Mouse (Mus musculus) midbrain, embryonic 12.5 days (tissue): ENCODE measurements around the gene Mthfd1l. TPM values are rescaled to one million over a fixed set of nuclear protein-coding genes. Genes with fewer than 3 reads are reported as not detected.

Experiments
- ATAC-seq: fragments of 200-750 bp; cut with Nextera tagmentation; 2 replicates; pipeline ENCODE4 v1.8.0; 2017; ENCODE audit warnings: low read depth, moderate TSS enrichment, moderate library complexity; ENCODE audit not compliant: low FRiP score
- H3K27ac ChIP-seq: fragments of 300-500 bp; sonication (generic); replicated peaks from 2 replicates; pipeline ENCODE4 v1.5.1; 2016; ENCODE audit warnings: mild to moderate bottlenecking
- H3K27me3 ChIP-seq: fragments of 300-500 bp; sonication (generic); 2 replicates; pipeline ENCODE4 v1.6.1; 2016; ENCODE audit warnings: mild to moderate bottlenecking
- H3K36me3 ChIP-seq: fragments of 300-500 bp; sonication (generic); 2 replicates; pipeline ENCODE4 v1.6.1; 2016
- H3K4me1 ChIP-seq: fragments of 300-500 bp; sonication (generic); 2 replicates; pipeline ENCODE4 v1.6.1; 2016
- H3K4me2 ChIP-seq: fragments of 300-500 bp; sonication (generic); replicated peaks from 2 replicates; pipeline ENCODE4 v1.6.1; 2016; ENCODE audit warnings: mild to moderate bottlenecking, moderate library complexity
- H3K4me3 ChIP-seq: fragments of 300-500 bp; sonication (generic); 2 replicates; pipeline ENCODE4 v1.5.1; 2016; ENCODE audit warnings: mild to moderate bottlenecking
- H3K9ac ChIP-seq: fragments of 300-500 bp; sonication (generic); replicated peaks from 2 replicates; pipeline ENCODE4 v1.6.1; 2016; ENCODE audit warnings: mild to moderate bottlenecking, moderate library complexity
- H3K9me3 ChIP-seq: fragments of 300-500 bp; sonication (generic); 2 replicates; pipeline ENCODE4 v1.6.1; 2016; ENCODE audit warnings: mild to moderate bottlenecking
- whole genome bisulfite sequencing: fragments of 180-500 bp; shearing (Covaris S2); methylation state at CpG from one replicate; pipeline ENCODE4 v1.1.7; 2016; 5-methylcytosine and 5-hydroxymethylcytosine counted together
- polyA plus RNA-seq: library from polyadenylated mRNA; unstranded; fragments of >200 nt; fragmentation: Nextera tagmentation; extraction: Ambion mirVana; gene quantifications from 2 replicates; pipeline ENCODE4 v1.2.1, GENCODE M21; 2016

Mthfd1l gene
- polyA plus RNA-seq, 1 experiment from 2014 or later, result 11.7 TPM

DNA sequence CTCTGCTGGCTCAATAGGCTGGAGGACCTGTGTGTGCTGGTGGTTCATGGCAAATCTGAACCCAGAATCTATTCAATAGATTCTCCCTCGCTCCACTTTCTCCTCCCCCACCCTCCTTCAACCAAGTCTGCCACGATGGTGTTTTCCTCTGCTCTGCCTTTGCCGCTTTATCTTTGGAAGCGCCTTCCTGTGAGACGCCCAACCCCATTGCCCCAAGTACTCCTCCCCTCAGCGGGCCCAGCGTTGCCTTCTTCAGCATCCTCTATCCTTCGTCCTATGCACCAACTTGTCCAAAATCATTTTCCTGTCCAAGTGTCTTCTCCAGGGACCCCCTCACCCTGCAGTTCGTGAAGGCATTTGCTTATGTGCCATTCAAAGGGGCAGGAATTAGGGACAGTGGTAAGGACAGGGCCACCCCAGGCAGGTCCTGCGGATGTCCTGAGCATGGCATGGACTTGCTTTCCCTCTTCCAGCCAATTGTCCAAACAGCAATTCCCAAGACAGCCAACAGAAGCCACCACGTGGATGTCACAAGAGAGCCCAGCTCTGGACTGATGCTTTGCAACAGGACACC lies 157.2 kb downstream of the Mthfd1l start:
- Histone ChIP-seq H3K9ac (no peak overlapping the region), H3K4me3 (no peak overlapping the region), H3K27me3 (no peaks in the 10 kb centered on the region), H3K4me2 (no peak overlapping the region), H3K27ac (no peak overlapping the region), H3K9me3 (no peaks in the 10 kb centered on the region), H3K4me1 (peaks cover 3% of the 10 kb centered on the region; the same call in 1 of the 2 replicates), H3K36me3 (no peaks in the 10 kb centered on the region)
- WGBS, result 86% methylated on average over 11 of the region's 11 CpGs
- ATAC-seq, result no peak

DNA sequence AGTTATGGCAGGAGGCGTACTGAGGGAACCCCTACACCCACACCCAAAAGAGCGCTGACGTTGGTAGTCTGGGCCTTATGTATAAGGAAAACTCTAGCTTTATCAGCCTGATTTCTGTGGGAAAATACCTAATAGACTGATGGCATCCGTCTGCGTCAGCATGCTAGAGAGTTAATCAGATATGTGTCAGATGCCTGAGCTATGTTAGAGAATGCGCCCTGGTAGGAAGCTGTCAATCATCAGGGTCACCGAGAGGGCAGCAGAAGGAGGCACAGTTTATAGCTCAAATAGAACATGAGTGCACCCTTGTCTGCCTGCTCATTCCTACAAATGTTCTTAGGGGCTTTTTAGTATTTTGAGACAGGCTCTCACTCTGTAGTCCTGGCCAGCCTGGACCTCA lies 159.8 kb downstream of the Mthfd1l start:
- Histone ChIP-seq H3K4me2 (no peak overlapping the region), H3K9me3 (no peaks in the 10 kb centered on the region), H3K9ac (no peak overlapping the region), H3K4me3 (no peak overlapping the region), H3K27ac (no peak overlapping the region), H3K36me3 (no peaks in the 10 kb centered on the region), H3K4me1 (no peaks in the 10 kb centered on the region), H3K27me3 (no peaks in the 10 kb centered on the region)
- no peak for ATAC-seq
- WGBS, result 82% methylated on average over 7 of the region's 7 CpGs

DNA sequence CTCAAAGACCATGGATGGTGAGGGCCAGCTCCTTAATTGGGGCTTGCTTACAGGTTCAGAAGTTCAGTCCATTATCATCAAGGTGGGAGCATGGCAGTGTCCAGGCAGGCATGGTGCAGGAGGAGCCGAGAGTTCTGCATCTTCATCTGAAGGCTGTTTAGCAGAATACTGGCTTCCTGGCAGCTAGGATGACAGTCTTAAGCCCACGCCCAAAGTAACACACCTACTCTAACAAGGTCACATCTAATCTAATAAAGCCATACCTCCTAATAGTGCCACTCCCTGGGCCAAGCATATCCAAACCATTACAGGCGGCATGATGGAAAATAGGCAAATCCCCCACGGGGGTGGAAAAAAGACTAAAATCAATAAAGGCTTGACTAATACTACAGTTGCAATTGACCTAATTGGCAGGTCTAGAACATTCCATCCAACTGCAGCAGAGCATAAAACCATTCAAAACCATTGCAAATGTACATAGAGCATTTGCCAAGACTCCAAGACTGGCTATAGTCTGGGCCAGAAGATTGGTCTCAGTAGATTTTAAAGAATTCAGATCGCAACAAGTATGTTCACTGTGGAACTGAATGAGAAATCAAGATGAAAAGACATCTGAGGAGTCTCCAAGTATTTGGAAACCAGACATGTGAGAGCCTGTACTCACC lies 162.3 kb downstream of the Mthfd1l start:
- WGBS, result 95% methylated on average over 5 of the region's 5 CpGs
- Histone ChIP-seq H3K9me3 (no peaks in the 10 kb centered on the region), H3K36me3 (no peaks in the 10 kb centered on the region), H3K27me3 (no peaks in the 10 kb centered on the region), H3K27ac (no peak overlapping the region), H3K4me3 (no peak overlapping the region), H3K4me1 (no peaks in the 10 kb centered on the region), H3K4me2 (no peak overlapping the region), H3K9ac (no peak overlapping the region)
- no peak for ATAC-seq

DNA sequence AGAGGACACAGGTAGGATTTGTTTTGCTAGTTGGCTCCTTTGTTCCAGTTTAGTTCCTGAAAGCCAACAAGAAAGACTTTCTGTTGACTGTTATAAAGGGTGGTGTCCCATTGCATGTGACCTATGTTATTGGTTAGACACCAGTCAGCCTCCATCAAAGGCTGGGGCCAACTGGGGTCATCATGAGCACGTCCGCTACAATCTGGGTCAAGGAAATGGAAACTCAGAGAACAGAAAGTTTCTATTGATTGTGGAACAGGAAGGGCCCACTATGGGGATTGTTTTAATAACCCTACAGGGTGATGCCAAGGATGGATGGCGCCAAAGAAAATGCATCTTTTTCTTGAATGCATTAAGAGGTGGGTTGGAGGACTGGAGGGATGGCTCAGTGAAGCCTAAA lies 166.6 kb downstream of the Mthfd1l start:
- Histone ChIP-seq H3K36me3 (no peaks in the 10 kb centered on the region), H3K27ac (no peak overlapping the region), H3K4me1 (0 out of 2 replicates have a peak, but pooled peaks cover 3% of the 10 kb centered on the region), H3K4me3 (no peak overlapping the region), H3K27me3 (no peaks in the 10 kb centered on the region), H3K9me3 (no peaks in the 10 kb centered on the region), H3K4me2 (no peak overlapping the region), H3K9ac (no peak overlapping the region)
- no peak for ATAC-seq
- 88% methylated on average over 3 of the region's 3 CpGs for WGBS

DNA sequence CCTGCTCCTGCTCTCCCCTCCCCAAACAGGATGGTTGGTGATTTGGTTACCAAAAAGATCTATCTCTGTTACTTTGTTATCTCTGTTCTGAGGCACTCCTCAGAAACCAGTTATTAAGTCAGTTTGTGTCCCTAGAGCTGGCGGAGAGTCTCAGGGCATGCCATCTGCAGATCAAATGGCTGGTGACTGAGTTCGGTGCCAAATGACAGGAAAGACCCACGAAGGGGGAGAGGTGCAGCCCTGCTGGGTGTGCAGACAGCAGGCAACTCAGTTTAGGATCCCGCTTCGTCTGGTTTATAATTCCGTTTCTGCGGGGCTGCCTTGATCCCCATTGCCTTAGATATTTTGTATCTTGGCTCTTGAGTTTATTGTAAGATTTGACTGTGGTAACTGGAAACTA lies 168.8 kb downstream of the Mthfd1l start:
- Histone ChIP-seq H3K9ac (no peak overlapping the region), H3K4me2 (no peak overlapping the region), H3K4me3 (no peak overlapping the region), H3K27me3 (no peaks in the 10 kb centered on the region), H3K4me1 (0 out of 2 replicates have a peak, but pooled peaks cover 3% of the 10 kb centered on the region), H3K27ac (no peak overlapping the region), H3K36me3 (no peaks in the 10 kb centered on the region), H3K9me3 (no peaks in the 10 kb centered on the region)
- ATAC-seq, result no peak
- WGBS, result 70% methylated on average over 7 of the region's 7 CpGs

DNA sequence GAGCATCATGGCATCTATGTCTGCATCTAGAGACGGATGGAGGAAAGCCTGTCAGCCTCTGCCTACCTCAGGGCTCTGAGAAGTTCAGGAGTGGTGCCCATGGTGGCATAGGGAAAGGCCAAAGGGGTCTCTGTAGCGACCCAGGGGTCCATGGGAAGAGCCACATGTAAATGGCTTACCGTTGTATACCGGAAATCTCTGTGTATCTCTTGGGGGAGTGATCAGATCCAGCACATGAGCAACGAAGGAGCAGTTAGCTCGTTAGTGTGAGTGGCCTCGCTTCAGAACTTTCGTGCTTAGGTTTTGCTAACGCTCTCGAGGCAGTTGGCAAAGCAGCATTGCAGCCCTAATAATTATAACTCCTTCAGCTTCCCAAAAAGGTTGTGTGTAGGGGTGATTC lies 169.9 kb downstream of the Mthfd1l start:
- no peak overlapping the region for H3K4me3 ChIP-seq
- 76% methylated on average over 10 of the region's 10 CpGs for WGBS
- H3K27ac ChIP-seq, result no peak overlapping the region
- H3K9me3 ChIP-seq, result no peaks in the 10 kb centered on the region
- ATAC-seq, result no peak
- no peak overlapping the region for H3K9ac ChIP-seq
- 0 out of 2 replicates have a peak, but pooled peaks cover 3% of the 10 kb centered on the region for H3K4me1 ChIP-seq
- no peaks in the 10 kb centered on the region for H3K27me3 ChIP-seq
- H3K36me3 ChIP-seq, result no peaks in the 10 kb centered on the region
- H3K4me2 ChIP-seq, result no peak overlapping the region

DNA sequence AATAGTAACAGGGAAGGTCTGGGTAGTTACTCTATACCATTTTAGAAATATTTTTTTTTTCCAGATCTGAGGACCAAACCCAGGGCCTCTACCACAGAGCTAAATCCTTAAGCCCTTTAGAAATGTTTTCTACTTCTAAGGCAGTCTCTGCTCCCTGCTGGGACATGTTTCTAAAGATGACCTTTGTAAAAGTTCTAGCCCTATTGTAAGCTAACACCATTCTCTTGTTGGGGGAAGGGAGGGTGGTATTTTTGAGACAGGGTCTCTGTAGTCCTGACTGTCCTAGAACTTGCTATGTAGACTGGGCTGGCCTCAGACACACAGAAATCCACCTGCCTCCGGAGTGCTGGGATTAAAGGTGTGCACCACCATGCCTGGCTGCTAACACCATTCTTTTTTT lies 170.5 kb downstream of the Mthfd1l start:
- H3K27me3 ChIP-seq, result no peaks in the 10 kb centered on the region
- 0 out of 2 replicates have a peak, but pooled peaks cover 3% of the 10 kb centered on the region for H3K4me1 ChIP-seq
- H3K36me3 ChIP-seq, result no peaks in the 10 kb centered on the region
- no peak overlapping the region for H3K9ac ChIP-seq
- no peak overlapping the region for H3K4me2 ChIP-seq
- H3K4me3 ChIP-seq, result no peak overlapping the region
- ATAC-seq, result no peak
- H3K27ac ChIP-seq, result no peak overlapping the region
- H3K9me3 ChIP-seq, result no peaks in the 10 kb centered on the region
- WGBS, result 57% methylated on average over 1 of the region's 1 CpGs

DNA sequence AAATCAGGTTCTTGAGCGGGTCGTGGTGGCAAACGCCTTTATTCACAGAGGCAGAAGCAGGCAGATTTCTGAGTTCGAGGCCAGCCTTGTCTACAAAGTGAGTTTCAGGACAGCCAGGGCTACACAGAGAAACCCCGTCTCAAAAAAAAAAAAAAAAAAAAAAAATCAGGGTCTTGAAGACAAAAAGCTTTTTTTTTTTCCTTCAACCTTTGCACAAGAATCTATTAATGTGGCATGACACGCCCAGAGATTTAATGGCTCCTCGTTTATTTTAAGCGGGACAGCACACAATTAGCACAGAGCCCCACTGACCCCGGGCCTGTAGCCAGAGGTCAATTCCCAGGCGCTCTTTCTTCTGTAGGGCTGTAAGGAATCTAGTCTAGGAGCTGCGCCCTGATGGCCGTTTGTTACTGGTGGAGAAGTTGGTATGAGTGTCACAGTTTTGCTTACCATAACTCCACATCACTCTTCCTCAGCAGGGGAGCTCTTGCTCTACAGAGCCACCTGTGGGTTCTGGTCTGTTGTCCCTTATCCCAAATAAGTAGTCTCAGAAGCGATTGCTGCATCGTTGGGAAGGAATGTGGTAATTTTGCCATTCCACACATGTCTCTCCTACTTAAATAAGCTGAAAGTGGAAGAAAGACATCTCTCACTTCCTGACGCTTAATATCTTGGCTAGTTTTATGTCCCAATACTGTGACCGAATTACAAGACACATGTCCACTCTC lies 172.3 kb downstream of the Mthfd1l start:
- Histone ChIP-seq H3K9me3 (no peaks in the 10 kb centered on the region), H3K4me3 (no peak overlapping the region), H3K27ac (no peak overlapping the region), H3K9ac (no peak overlapping the region), H3K36me3 (no peaks in the 10 kb centered on the region), H3K27me3 (no peaks in the 10 kb centered on the region), H3K4me1 (0 out of 2 replicates have a peak, but pooled peaks cover 3% of the 10 kb centered on the region), H3K4me2 (no peak overlapping the region)
- 76% methylated on average over 16 of the region's 16 CpGs for WGBS
- no peak for ATAC-seq

DNA sequence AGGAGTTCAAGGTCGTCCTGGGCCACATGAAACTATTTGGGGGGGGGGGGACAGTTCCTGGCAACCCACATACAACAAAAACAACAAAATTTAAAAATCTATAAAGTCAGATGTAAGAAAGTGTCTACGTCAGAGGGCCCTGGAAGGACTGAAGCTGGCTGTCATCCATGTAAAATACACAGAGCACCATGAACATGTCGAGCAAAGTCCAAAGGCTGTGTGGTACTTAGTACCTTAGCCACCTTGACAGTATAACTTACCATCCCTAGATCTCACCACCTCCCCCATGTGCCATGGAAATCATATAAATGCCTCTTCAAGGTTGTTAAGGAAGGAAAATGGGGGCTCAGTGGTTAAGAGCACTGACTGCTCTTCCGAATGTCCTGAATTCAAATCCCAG lies 174.0 kb downstream of the Mthfd1l start:
- Histone ChIP-seq H3K4me1 (0 out of 2 replicates have a peak, but pooled peaks cover 3% of the 10 kb centered on the region), H3K4me2 (no peak overlapping the region), H3K27me3 (no peaks in the 10 kb centered on the region), H3K9ac (no peak overlapping the region), H3K4me3 (no peak overlapping the region), H3K9me3 (no peaks in the 10 kb centered on the region), H3K27ac (no peak overlapping the region), H3K36me3 (no peaks in the 10 kb centered on the region)
- WGBS, result 84% methylated on average over 4 of the region's 4 CpGs
- ATAC-seq, result no peak

DNA sequence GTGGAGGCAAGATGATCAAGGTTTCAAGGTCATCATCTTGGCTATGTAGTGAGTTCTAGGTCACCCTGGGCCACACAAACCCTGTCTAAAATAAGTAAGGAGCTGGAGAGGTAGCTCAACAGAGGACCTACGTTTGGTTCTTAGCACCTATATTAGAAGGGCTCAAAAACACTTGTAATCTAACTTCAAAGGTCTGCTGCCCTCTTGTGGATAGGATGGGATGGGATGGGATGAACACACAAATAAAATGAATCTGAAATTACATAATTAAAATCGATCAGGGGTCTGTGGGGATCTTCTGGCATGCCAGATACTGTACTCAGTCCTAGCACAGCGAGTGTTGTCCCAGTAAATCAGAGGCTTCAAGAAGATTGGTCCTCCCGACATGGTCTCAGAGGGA lies 178.2 kb downstream of the Mthfd1l start:
- no peak for ATAC-seq
- no peaks in the 10 kb centered on the region for H3K27me3 ChIP-seq
- no peak overlapping the region for H3K4me3 ChIP-seq
- no peaks in the 10 kb centered on the region for H3K9me3 ChIP-seq
- H3K4me2 ChIP-seq, result no peak overlapping the region
- H3K27ac ChIP-seq, result no peak overlapping the region
- no peaks in the 10 kb centered on the region for H3K36me3 ChIP-seq
- no peaks in the 10 kb centered on the region for H3K4me1 ChIP-seq
- 91% methylated on average over 4 of the region's 4 CpGs for WGBS
- no peak overlapping the region for H3K9ac ChIP-seq

DNA sequence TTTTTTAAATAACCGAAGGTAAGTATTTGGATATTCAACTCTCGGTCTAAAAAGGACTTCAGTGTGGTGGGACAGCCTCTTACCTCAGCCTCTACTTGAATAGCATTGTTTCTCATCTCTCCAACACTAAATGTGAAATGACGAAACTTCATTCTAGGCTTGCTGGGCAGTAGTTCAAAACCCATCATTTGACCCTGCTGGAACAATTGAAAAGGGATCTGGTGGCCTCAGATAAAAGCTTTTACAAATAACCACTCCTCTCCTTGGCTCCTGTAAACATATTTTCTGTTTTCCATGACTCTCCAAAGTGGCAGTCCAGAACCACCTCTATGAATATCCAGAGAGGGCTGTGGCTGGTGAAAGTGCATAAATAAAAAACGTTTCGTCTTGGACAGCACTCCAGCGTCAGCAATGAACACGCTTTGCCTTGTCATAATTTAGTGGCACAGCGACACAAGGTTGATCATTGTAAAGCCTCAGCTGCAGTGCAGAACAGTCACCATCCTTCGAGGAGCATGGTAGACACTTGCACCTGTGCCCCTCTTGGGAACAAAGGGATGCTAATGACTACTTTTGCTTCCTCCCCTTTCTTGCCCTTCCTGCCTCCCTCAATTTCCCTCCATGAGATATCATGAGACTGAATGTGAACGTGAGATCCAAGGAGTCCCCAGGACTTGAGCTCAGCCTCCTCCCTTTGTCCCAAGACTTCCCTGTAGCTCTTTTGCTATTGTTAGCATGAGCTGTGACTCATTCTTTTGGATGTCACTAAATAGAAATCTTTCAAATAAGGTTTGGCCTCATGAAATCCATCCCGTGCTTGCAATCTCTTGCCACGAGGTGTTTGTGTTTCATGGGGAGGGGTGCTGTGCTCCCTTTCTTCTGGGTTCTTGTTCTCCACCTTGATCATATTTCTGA lies 179.2 kb downstream of the Mthfd1l start:
- no peaks in the 10 kb centered on the region for H3K9me3 ChIP-seq
- H3K4me1 ChIP-seq, result no peaks in the 10 kb centered on the region
- 86% methylated on average over 12 of the region's 12 CpGs for WGBS
- H3K4me2 ChIP-seq, result no peak overlapping the region
- no peaks in the 10 kb centered on the region for H3K27me3 ChIP-seq
- ATAC-seq, result no peak
- no peak overlapping the region for H3K9ac ChIP-seq
- no peak overlapping the region for H3K27ac ChIP-seq
- no peaks in the 10 kb centered on the region for H3K36me3 ChIP-seq
- no peak overlapping the region for H3K4me3 ChIP-seq
